Mouse (Mus musculus): ENCODE data around the gene AA467197. TPM values are rescaled to one million over a fixed set of nuclear protein-coding genes. Genes with fewer than 3 reads are reported as not detected.
A peak's percentile ranks its signal among the peaks of the same experiment; 100 is the strongest.

Gene AA467197
- 0.35 and 0.63 TPM in 2 replicates for polyA plus RNA-seq (2016; fragmentation: Nextera tagmentation; extraction: Ambion mirVana)

DNA sequence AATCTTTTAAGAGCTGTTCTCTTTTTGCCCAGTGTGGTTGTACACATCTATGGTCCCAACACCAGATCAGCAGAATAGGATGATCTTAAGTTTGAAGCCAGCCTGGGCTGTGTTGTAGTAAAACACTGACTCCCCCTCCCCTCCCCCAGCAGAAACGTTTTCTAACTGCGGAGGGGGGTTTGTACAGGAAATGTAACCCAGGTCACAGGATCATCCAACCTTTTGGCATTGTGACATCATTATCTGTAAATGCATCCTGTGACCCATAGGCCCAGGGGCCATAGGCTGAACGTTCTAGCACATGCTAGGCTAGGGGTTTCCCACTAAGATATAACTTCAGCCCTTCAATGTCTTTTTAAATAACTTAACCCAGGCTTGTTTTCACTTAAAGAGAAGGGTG, at the start of gene AA467197:
Gene AA467197 (plus strand): TSS at position 301 of the 400 bp plus-strand sequence.
- WGBS = 60% methylated on average over 3 of the region's 3 CpGs
- no peaks in the 10 kb centered on the region for H3K9me3 ChIP-seq
- DNase-seq (ENCODE audit: low spot score) = no peak
- H3K4me1 ChIP-seq = peaks cover 8% of the 10 kb centered on the region
- H3K36me3 ChIP-seq (replicated peaks) = peaks cover 27% of the 10 kb centered on the region
- peak within 1 kb of the TSS; percentile 59 for H3K4me3 ChIP-seq
- H3K27me3 ChIP-seq (replicated peaks; ENCODE audit: low read depth, poor library complexity, severe bottlenecking) = peaks cover 33% of the 10 kb centered on the region
- H3K27ac ChIP-seq (replicated peaks) = no peak within 1 kb of the TSS

DNA sequence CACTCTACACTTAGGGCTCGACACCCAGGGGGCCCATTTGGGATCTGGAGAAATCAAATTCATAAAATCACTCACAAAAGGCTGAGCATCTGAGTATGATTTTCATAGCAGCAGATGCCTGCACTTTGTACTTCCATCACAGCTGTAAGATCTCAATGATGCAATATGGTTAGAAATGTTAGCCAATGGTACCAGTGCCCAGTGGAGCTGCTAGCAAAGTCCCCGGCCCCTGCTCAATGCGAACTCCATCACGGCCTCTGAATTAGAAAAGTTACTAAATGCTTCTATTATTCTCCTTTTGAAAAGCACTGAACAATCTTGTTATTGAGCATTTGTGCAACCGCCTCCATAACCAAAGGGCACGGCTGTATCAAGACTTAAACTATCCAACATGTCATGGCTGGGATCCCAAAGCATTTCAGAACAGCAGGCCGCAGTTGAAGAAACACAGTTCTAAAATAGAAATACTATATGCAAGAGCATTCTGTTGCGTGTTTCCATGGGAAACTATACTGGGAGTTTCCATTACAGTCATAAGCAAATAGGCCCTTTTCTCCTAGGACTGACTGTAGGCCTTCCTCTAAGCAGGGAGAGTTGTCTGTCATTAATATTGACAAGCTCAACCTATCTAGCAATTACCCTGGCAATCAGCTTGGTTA, 48.8 kb upstream of the AA467197 start:
- Histone ChIP-seq H3K36me3 (replicated peaks) (no peaks in the 10 kb centered on the region), H3K9me3 (no peaks in the 10 kb centered on the region), H3K27ac (replicated peaks) (no peak overlapping the region), H3K27me3 (replicated peaks; ENCODE audit: low read depth, poor library complexity, severe bottlenecking) (no peaks in the 10 kb centered on the region), H3K4me3 (no peak overlapping the region), H3K4me1 (no peaks in the 10 kb centered on the region)
- WGBS = 86% methylated on average over 8 of the region's 8 CpGs
- DNase-seq (ENCODE audit: low spot score) = no peak

DNA sequence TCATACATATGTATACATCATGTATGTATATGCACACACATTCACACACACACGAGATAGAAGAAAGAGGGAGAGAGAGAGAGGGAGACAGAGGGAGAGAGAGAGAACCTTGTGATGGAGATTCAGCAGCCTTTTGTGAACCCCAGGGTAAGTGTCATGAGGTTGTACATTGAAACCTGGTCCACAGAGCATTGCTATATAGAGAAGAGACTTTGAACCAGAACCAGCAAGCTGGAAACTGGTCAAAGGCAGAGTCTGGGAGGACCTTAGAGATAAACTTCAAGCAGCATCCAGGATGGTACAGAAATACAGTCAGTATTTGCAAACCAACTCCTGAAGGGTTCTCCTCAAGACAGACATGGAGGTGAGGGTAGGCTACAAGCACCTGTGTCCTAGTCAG, 46.4 kb upstream of the AA467197 start:
- no peak for DNase-seq (ENCODE audit: low spot score)
- Histone ChIP-seq H3K27ac (replicated peaks) (no peak overlapping the region), H3K36me3 (replicated peaks) (no peaks in the 10 kb centered on the region), H3K4me1 (no peaks in the 10 kb centered on the region), H3K9me3 (no peaks in the 10 kb centered on the region), H3K4me3 (no peak overlapping the region), H3K27me3 (replicated peaks; ENCODE audit: low read depth, poor library complexity, severe bottlenecking) (no peaks in the 10 kb centered on the region)
- WGBS = 69% methylated on average over 1 of the region's 1 CpGs

DNA sequence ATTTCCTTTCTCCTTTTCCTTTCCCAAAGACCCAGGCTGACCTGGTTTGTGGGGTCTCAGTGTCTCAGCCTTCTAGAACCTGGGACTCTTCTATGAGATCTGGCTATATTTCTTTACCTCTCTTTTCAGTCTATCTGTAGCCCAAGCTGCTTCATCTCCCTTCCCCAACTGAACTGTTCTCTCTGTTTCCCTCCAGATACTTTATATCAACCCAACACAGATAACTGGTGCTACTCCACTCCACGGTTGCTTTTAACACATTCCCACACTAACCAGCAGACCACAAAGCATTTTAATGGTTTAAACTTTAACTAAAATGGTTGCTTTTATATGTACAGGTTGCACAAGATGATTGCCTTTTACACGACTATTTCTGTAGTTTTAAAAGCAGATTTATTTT, 45.6 kb upstream of the AA467197 start:
- DNase-seq (ENCODE audit: low spot score) = no peak

DNA sequence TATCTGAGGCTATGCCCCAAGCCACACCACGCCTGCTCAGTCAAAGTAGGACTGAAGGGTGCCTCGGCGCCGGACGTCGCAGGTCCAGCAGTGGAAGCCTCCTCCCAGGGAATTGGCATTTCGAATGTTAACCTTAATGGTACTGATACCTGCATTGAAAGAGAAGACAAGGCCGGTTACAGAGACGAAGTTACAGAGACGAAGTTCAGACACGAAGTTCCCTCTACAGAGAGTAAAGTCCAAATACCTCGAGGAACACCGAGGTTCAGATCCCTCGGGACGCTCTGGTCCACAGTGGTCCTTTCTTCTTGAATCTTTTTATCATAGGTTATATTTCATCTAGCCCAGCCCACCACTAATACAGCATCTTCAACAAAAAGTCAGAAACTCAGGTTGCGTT, 41.3 kb upstream of the AA467197 start:
- Histone ChIP-seq H3K36me3 (replicated peaks) (no peaks in the 10 kb centered on the region), H3K27me3 (replicated peaks; ENCODE audit: low read depth, poor library complexity, severe bottlenecking) (no peaks in the 10 kb centered on the region)

More for the DNA sequence above, 45.6 kb upstream of the AA467197 start:
- Histone ChIP-seq H3K9me3 (no peaks in the 10 kb centered on the region), H3K27ac (replicated peaks) (no peak overlapping the region), H3K4me1 (no peaks in the 10 kb centered on the region), H3K27me3 (replicated peaks; ENCODE audit: low read depth, poor library complexity, severe bottlenecking) (no peaks in the 10 kb centered on the region), H3K36me3 (replicated peaks) (no peaks in the 10 kb centered on the region), H3K4me3 (no peak overlapping the region)
- 72% methylated on average over 2 of the region's 2 CpGs for WGBS

DNA sequence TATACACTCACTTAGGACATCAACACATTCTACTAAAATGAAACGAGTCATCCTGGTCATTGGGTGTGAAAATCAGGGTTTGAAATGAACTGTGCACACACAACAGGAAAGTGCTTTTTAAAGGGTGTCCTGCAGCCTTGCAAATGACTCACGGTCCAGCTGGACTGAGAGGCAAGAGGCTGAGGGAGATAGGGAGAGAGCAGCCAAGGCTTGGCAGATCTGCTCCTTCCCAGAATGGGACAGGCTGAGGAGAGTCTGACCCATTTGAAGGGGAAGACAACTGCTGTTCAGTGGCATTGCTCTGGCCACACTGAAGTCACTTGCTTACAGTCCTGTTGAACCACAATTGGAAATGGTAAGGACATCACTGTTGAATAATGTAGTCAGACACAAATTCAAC, 37.0 kb upstream of the AA467197 start:
- 83% methylated on average over 2 of the region's 2 CpGs for WGBS

More for the DNA sequence above, 41.3 kb upstream of the AA467197 start:
- Histone ChIP-seq H3K4me3 (no peak overlapping the region), H3K27ac (replicated peaks) (no peak overlapping the region), H3K9me3 (no peaks in the 10 kb centered on the region), H3K4me1 (no peaks in the 10 kb centered on the region)
- no peak for DNase-seq (ENCODE audit: low spot score)
- WGBS = 92% methylated on average over 16 of the region's 16 CpGs

DNA sequence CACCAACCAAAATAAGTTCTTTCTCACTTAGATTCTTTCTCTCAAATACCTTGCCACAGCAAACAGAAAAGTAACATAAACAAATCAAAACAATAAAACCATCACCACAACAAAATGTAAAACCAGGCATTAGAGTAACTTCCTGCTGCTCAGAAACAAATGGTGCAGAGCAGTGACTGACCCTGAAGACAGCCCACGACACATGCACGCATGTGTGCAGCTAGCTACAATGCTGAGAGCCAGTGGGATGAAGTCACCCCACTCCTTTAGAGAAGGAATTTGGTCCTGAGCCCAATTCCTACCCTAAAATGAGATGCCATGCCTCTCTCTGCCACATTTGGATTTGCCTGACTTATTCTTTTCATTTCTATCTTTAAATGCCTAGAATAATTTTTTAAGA, 35.4 kb upstream of the AA467197 start:
- Histone ChIP-seq H3K27ac (replicated peaks) (no peak overlapping the region), H3K4me1 (no peaks in the 10 kb centered on the region), H3K27me3 (replicated peaks; ENCODE audit: low read depth, poor library complexity, severe bottlenecking) (no peaks in the 10 kb centered on the region), H3K4me3 (no peak overlapping the region), H3K9me3 (no peaks in the 10 kb centered on the region), H3K36me3 (replicated peaks) (no peaks in the 10 kb centered on the region)
- no peak for DNase-seq (ENCODE audit: low spot score)
- WGBS = 93% methylated on average over 2 of the region's 2 CpGs

More for the DNA sequence above, 37.0 kb upstream of the AA467197 start:
- Histone ChIP-seq H3K27me3 (replicated peaks; ENCODE audit: low read depth, poor library complexity, severe bottlenecking) (no peaks in the 10 kb centered on the region), H3K27ac (replicated peaks) (no peak overlapping the region), H3K36me3 (replicated peaks) (no peaks in the 10 kb centered on the region), H3K9me3 (no peaks in the 10 kb centered on the region), H3K4me3 (no peak overlapping the region), H3K4me1 (no peaks in the 10 kb centered on the region)
- DNase-seq (ENCODE audit: low spot score) = no peak

DNA sequence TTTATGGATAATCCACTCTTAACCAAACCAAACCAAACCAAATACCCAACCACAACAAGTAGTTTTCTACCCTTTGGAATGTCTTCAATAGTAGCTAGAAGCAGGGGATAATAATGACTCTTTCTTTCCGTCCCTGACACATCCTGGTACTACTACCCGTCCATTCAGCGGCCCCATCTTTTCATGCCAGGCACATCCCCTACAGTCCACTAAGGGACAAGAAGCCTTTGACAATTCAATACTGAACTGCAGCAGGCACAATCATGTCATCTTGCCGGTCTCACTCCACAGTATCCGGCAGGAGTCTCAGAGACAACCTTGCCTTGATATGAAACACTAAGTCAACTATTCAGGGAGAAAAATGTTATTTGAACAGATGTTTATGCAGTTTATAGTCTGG, 31.0 kb upstream of the AA467197 start:
- WGBS = 87% methylated on average over 5 of the region's 5 CpGs
- Histone ChIP-seq H3K27ac (replicated peaks) (no peak overlapping the region), H3K36me3 (replicated peaks) (no peaks in the 10 kb centered on the region), H3K27me3 (replicated peaks; ENCODE audit: low read depth, poor library complexity, severe bottlenecking) (peaks cover 16% of the 10 kb centered on the region), H3K9me3 (no peaks in the 10 kb centered on the region), H3K4me3 (no peak overlapping the region), H3K4me1 (peaks cover 2% of the 10 kb centered on the region; the same call in 1 of the 2 replicates)
- no peak for DNase-seq (ENCODE audit: low spot score)

DNA sequence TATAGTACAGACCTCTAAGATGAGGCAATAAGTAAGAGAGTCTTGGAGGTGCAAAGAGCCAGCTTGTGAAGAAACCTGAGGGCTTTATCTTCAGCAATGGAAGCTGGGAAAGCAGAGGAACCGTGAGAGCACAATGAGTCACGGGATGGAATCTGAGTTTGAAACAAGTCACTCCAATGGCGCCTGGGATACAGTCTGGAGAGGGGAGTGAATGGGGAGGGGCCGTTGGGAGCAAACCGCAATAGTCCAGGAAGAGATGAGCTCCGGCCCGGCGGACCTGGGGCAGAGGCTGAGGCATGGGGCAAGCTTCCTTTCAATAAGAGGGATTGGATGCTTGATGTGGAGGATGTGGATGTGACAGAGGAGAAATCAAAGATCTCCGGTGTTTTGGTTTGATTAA, 28.0 kb upstream of the AA467197 start:
- no peaks in the 10 kb centered on the region for H3K9me3 ChIP-seq
- 76% methylated on average over 9 of the region's 9 CpGs for WGBS
- H3K27me3 ChIP-seq (replicated peaks; ENCODE audit: low read depth, poor library complexity, severe bottlenecking) = peaks cover 42% of the 10 kb centered on the region
- H3K36me3 ChIP-seq (replicated peaks) = no peaks in the 10 kb centered on the region
- H3K4me3 ChIP-seq = no peak overlapping the region
- H3K4me1 ChIP-seq = peaks cover 8% of the 10 kb centered on the region; the same call in 1 of the 2 replicates
- no peak overlapping the region for H3K27ac ChIP-seq (replicated peaks)
- DNase-seq (ENCODE audit: low spot score) = no peak

DNA sequence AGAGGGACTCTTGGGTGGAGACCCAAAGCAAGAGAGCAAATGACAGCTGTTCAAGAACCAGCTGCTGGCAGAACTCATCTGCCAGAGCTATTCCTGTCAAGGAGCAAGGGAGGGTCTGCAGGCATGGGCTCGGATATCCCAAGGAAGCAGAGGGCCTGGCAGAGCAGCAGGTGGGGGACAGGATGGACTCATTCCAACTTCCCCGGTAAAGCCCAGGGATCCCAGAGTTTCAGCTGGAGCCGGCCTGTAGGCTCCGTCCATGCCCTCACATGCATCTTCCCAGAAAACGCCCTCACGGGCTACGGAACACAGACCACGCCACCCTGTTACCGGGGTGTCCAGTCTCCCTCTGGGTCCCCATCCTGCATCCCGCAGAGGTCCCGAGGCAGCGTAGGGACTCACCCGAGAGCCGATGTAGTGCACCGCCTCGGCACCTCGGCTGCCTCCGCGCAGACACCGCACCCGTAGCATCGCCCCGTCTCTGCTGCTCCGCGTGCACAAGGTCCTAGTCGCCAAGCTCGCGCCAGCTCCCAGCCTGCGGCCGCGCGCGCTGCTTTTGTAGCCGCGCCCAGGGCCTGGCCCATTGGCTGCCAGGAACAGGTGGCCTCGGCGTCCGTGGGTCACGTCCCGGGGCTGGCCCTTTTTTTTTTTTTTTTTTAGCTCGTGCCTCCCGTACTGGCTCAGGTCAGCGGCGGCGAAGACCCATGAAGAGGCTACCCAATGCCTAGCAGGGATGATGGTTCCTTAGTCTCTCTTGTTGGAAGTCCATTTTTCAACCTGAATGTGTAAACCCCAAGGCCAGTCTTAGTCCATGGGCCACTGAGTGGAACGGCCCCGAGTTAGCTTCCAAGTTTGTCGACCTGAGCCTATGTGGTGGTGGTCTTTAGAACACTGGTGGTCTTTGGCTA, 25.8 kb upstream of the AA467197 start, which contains the start of gene Gatm:
Gene Gatm (minus strand): TSS at position 558 of the 908 bp plus-strand sequence.
- Histone ChIP-seq H3K4me3 (peak within 1 kb of the TSS; percentile 70), H3K27ac (replicated peaks) (peak within 1 kb of the TSS; percentile 78), H3K9me3 (no peaks in the 10 kb centered on the region), H3K36me3 (replicated peaks) (no peaks in the 10 kb centered on the region), H3K4me1 (peaks cover 8% of the 10 kb centered on the region; the same call in 1 of the 2 replicates), H3K27me3 (replicated peaks; ENCODE audit: low read depth, poor library complexity, severe bottlenecking) (peaks cover 42% of the 10 kb centered on the region)
- 4% methylated on average over 48 of the region's 48 CpGs for WGBS
- DNase-seq (ENCODE audit: low spot score) = peak; percentile 82

DNA sequence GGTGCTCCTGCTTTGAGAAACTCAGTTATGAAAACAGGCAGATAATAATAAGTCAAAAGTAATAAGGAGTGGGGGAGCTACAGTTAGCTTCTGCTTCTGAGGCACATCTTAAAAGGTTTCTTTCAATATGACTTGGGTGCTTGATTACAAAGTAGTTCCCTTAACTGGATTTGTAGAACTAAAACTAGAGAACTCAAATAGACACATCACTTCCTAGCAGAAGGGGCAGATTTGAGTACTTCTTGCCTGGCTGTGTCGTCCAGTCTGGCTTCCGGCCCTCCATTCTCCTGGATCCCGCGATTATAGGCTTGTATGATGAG, 25.2 kb upstream of the AA467197 start:
- no peak for DNase-seq (ENCODE audit: low spot score)
- no peak overlapping the region for H3K27ac ChIP-seq (replicated peaks)
- H3K27me3 ChIP-seq (replicated peaks; ENCODE audit: low read depth, poor library complexity, severe bottlenecking) = peaks cover 42% of the 10 kb centered on the region
- WGBS = 85% methylated on average over 4 of the region's 4 CpGs
- no peaks in the 10 kb centered on the region for H3K36me3 ChIP-seq (replicated peaks)
- no peaks in the 10 kb centered on the region for H3K9me3 ChIP-seq
- H3K4me1 ChIP-seq = peaks cover 8% of the 10 kb centered on the region; the same call in 1 of the 2 replicates
- peak overlapping the region; percentile 70 for H3K4me3 ChIP-seq

DNA sequence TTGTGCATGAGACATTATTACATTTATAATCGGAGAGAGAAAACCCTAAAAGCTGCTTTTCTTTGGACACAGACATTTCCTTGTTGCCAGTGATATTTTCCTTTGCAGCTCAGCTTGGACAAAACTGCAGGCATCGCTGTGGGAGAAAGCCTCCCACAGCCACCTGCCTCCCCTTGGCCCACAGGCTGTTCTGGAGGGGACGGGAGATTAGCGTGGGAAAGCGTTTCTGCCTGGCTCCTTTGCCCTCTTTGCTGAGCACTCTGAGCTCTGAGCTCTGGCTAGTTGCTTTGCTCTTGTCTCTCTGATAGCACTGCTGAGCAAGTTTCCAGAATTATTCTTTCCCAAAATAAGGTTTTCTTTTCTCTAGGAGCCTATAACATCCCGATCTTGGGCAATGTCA, 20.5 kb upstream of the AA467197 start:
- no peak overlapping the region for H3K27ac ChIP-seq (replicated peaks)
- H3K27me3 ChIP-seq (replicated peaks; ENCODE audit: low read depth, poor library complexity, severe bottlenecking) = peaks cover 21% of the 10 kb centered on the region
- no peak overlapping the region for H3K4me3 ChIP-seq
- H3K9me3 ChIP-seq = no peaks in the 10 kb centered on the region
- H3K4me1 ChIP-seq = peaks cover 3% of the 10 kb centered on the region; the same call in 1 of the 2 replicates
- H3K36me3 ChIP-seq (replicated peaks) = no peaks in the 10 kb centered on the region
- WGBS = 73% methylated on average over 6 of the region's 6 CpGs
- DNase-seq (ENCODE audit: low spot score) = no peak

DNA sequence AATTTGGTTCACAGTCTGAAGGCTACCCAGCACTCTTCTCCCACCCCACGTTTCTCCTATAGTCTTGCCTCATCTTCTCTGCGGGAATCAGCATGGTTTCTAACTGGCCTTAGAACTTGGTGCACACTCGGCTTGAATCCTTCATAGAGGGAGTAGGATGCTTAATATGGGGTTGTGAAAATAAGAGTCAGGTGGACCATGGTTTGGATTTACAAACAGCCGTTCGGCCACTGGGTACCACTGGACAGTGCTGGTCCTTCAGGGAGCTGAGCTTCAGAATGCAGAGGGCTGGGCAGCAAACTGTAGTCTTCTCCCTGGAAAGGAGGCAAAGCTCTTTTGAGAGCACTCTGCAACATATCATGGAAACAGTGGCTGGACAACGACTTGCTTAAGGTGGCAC, 19.0 kb upstream of the AA467197 start:
- no peaks in the 10 kb centered on the region for H3K36me3 ChIP-seq (replicated peaks)
- H3K27me3 ChIP-seq (replicated peaks; ENCODE audit: low read depth, poor library complexity, severe bottlenecking) = peaks cover 7% of the 10 kb centered on the region; the same call in 1 of the 2 replicates
- H3K4me1 ChIP-seq = no peaks in the 10 kb centered on the region
- no peak overlapping the region for H3K4me3 ChIP-seq
- no peak for DNase-seq (ENCODE audit: low spot score)
- H3K27ac ChIP-seq (replicated peaks) = no peak overlapping the region
- H3K9me3 ChIP-seq = no peaks in the 10 kb centered on the region
- 84% methylated on average over 6 of the region's 6 CpGs for WGBS

Measured in embryonic facial prominence, embryonic 10.5 days (tissue).